Mouse (Mus musculus) lung, embryonic 16.5 days (tissue): Measurements from ENCODE around the gene Sp8. TPM values are rescaled to one million over a fixed set of nuclear protein-coding genes. Genes with fewer than 3 reads are reported as not detected.
A peak's percentile ranks its signal among the peaks of the same experiment; 100 is the strongest.

Source experiments
- ATAC-seq: fragments of 200-750 bp; cut with Nextera tagmentation; 2 replicates; pipeline ENCODE4 v1.8.0; 2017; ENCODE audit warnings: low read depth, mild to moderate bottlenecking, moderate library complexity
- H3K27ac ChIP-seq: fragments of 300-500 bp; sonication (generic); 2 replicates; pipeline ENCODE4 v1.5.1; 2014; ENCODE audit warnings: mild to moderate bottlenecking, control low read depth, low read length
- H3K27me3 ChIP-seq: fragments of 300-500 bp; sonication (generic); 2 replicates; pipeline ENCODE4 v1.6.1; 2014; ENCODE audit warnings: low read depth, low read length, mixed read lengths; ENCODE audit not compliant: control insufficient read depth, insufficient read depth
- H3K36me3 ChIP-seq: fragments of 300-500 bp; sonication (generic); 2 replicates; pipeline ENCODE4 v1.6.1; 2014; ENCODE audit warnings: low read length; ENCODE audit not compliant: control insufficient read depth, insufficient read depth
- H3K4me1 ChIP-seq: fragments of 300-500 bp; sonication (generic); replicated peaks from 2 replicates; pipeline ENCODE4 v1.6.1; 2014; ENCODE audit warnings: low read length, mixed read lengths; ENCODE audit not compliant: control insufficient read depth, insufficient read depth
- H3K4me2 ChIP-seq: fragments of 300-500 bp; sonication (generic); 2 replicates; pipeline ENCODE4 v1.6.1; 2014; ENCODE audit warnings: low read depth, low read length, control low read depth
- H3K4me3 ChIP-seq: fragments of 300-500 bp; sonication (generic); 2 replicates; pipeline ENCODE4 v1.5.1; 2014; ENCODE audit warnings: mild to moderate bottlenecking, low read length, control low read depth
- H3K9ac ChIP-seq: fragments of 300-500 bp; sonication (generic); 2 replicates; pipeline ENCODE4 v1.6.1; 2014; ENCODE audit warnings: low read length, control low read depth
- H3K9me3 ChIP-seq: fragments of 300-500 bp; sonication (generic); 2 replicates; pipeline ENCODE4 v1.6.1; 2016; ENCODE audit warnings: low read length; ENCODE audit not compliant: control insufficient read depth
- WGBS: fragments of 180-500 bp; shearing (Covaris S2); extraction: QIAGEN DNeasy Blood & Tissue Kit; methylation state at CpG from one replicate; pipeline ENCODE4 v1.1.7; 2014; 5-methylcytosine and 5-hydroxymethylcytosine counted together
- polyA plus RNA-seq: library from polyadenylated mRNA; unstranded; fragments of >200 nt; fragmentation: Nextera tagmentation; extraction: Ambion mirVana; gene quantifications from 2 replicates; pipeline ENCODE4 v1.2.1, GENCODE M21; 2015

Gene Sp8
- polyA plus RNA-seq, 1 experiment from 2014 or later: 0.03 TPM

DNA sequence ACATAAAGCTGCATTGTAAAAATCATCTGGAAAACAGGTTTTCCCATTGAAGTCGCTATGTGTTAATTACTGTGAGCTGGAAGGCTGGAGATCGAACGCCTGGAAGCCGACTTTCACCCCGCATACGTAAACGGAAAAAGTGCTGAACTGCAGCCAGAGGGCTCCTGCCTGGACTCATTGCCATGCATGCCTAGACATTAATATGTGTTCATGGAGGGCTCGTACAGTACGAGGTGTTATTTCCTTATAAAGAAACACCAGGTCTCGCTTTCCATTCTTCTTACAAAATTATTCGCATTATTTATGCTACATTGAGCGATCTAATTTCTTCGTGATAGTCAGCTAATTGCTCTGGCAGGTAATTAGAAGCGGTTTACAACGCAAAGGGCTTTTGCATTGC is 5.8 kb upstream of the Sp8 start:
- no peak overlapping the region for H3K27ac ChIP-seq
- H3K4me3 ChIP-seq: no peak overlapping the region
- H3K4me2 ChIP-seq: no peak overlapping the region
- WGBS: 4% methylated on average over 15 of the region's 15 CpGs
- H3K4me1 ChIP-seq: peaks cover 7% of the 10 kb centered on the region
- no peaks in the 10 kb centered on the region for H3K36me3 ChIP-seq
- H3K9ac ChIP-seq: no peak overlapping the region
- ATAC-seq: no peak
- H3K9me3 ChIP-seq: no peaks in the 10 kb centered on the region
- H3K27me3 ChIP-seq: peaks cover 83% of the 10 kb centered on the region

DNA sequence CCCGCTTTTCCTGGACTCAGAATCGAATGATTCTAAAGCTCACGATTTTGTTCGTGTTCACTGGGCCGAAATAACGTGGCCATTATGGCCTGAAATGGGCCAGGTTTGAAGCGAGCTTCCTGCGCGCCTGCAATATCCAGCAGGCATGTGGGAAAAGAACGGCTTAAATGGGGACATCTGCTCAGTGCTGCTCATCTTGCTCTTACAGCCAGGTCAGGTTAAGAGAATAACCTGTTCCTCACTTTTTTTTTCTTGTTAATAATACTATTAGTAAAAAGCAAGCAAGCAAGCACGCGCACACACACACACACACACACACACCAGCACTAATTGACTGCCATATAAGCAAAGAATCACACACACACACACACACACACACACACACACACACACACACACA is 5.3 kb upstream of the Sp8 start:
- Histone ChIP-seq H3K36me3 (no peaks in the 10 kb centered on the region), H3K9ac (no peak overlapping the region), H3K9me3 (no peaks in the 10 kb centered on the region), H3K27ac (no peak overlapping the region), H3K4me1 (peaks cover 7% of the 10 kb centered on the region), H3K27me3 (peaks cover 85% of the 10 kb centered on the region), H3K4me2 (no peak overlapping the region), H3K4me3 (no peak overlapping the region)
- 2% methylated on average over 12 of the region's 12 CpGs for WGBS
- no peak for ATAC-seq

- Histone ChIP-seq H3K27ac (no peak overlapping the region), H3K9ac (no peak overlapping the region), H3K4me3 (no peak overlapping the region), H3K4me1 (peaks cover 7% of the 10 kb centered on the region), H3K27me3 (peaks cover 85% of the 10 kb centered on the region), H3K9me3 (no peaks in the 10 kb centered on the region), H3K36me3 (no peaks in the 10 kb centered on the region), H3K4me2 (no peak overlapping the region)
- ATAC-seq: no peak
- 7% methylated on average over 5 of the region's 5 CpGs for WGBS
Observed at GRCm38 (mm10) chr12:118841381-118841922, 4.7 kb upstream of the Sp8 start.

GRCm38 (mm10) chr12:118841971-118842550 is 4.1 kb upstream of the Sp8 start:
- Histone ChIP-seq H3K4me2 (no peak overlapping the region), H3K27me3 (peaks cover 85% of the 10 kb centered on the region), H3K4me1 (peaks cover 7% of the 10 kb centered on the region), H3K36me3 (no peaks in the 10 kb centered on the region), H3K4me3 (no peak overlapping the region), H3K9me3 (no peaks in the 10 kb centered on the region), H3K9ac (no peak overlapping the region), H3K27ac (no peak overlapping the region)
- no peak for ATAC-seq
- 10% methylated on average over 6 of the region's 6 CpGs for WGBS

DNA sequence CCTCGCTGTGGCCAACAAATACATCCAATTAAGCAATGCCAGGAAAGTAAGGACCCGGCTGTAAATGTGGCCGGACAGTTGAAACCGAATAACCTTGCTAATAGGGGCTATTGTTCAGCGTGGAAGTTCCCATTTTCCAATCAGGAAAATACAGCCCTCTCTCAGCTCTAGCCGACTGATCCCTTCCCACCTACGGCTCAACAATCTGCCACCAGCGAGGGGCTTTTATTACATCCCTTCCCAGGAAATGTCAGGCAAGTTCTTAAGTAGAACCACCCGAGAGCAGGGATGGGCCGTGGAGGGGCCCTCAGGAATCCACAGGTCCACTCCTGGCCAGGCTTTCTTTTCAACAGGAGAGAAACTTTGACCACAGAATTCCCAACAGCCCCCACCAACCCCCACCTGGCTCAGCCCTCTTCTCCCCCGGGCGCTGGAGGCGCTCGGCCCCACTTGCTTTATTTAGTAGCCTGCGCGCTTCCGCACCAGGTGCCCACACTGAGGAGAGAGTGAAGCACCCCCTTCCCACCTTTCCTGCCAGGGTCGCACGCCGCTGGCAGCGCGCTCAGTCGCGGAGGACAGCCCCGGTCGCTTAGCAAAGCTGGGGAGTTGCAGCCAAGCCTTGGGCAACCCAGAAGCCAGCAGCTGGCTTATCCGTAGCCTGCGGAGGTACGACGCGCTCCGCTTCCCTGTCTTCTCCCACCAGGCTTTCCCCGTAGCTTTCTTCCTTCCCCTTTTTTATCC is 3.3 kb upstream of the Sp8 start:
- Histone ChIP-seq H3K4me1 (peaks cover 3% of the 10 kb centered on the region), H3K4me2 (no peak overlapping the region)
- ATAC-seq: no peak

DNA sequence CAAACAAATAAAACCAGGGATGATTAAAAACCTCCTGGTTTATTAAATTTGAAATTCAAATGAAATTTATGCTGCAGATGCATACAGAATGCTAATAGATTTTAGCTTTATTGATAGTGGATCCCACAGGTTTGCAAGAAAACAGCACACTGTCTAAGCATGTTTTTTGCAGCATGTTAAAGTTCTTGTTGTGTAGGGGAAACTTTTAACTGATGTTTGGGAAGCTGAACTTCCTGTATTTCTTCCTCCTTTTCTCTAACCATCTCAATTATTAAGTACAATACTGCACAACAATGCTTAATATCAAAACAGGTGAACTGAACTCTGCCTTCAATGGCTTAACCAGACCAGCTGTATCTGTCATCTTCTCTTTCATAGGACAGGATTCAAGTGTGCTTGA is 2.0 kb upstream of the Sp8 start:
- no peak overlapping the region for H3K9ac ChIP-seq
- H3K4me2 ChIP-seq: no peak overlapping the region
- ATAC-seq: no peak
- no peak overlapping the region for H3K27ac ChIP-seq
- no peaks in the 10 kb centered on the region for H3K9me3 ChIP-seq
- peaks cover 16% of the 10 kb centered on the region for H3K4me1 ChIP-seq
- H3K4me3 ChIP-seq: no peak overlapping the region
- no peaks in the 10 kb centered on the region for H3K36me3 ChIP-seq
- peaks cover 86% of the 10 kb centered on the region for H3K27me3 ChIP-seq

More for the DNA sequence above, 3.3 kb upstream of the Sp8 start:
- Histone ChIP-seq H3K36me3 (no peaks in the 10 kb centered on the region), H3K4me3 (no peak overlapping the region), H3K27me3 (peaks cover 85% of the 10 kb centered on the region), H3K9ac (no peak overlapping the region), H3K9me3 (no peaks in the 10 kb centered on the region), H3K27ac (no peak overlapping the region)
- 1% methylated on average over 33 of the region's 33 CpGs for WGBS

DNA sequence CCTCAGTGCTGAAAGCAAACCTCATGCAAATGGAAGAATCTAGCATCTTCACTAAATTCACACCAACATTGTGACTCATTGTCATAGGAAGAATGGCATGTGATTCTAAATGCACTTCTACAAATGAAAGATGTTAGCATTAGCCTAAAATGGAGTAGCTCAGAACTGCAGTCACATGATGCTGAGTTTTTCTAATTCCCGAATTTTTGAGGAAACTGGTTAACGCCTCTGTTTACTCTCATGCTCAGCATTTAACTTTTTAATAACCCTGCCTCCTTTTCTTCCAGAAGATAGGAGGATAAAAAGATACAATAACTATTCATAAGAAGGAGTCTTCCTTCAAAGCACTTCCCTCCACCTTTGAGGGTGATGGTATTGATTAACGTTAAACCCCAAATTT is 1.3 kb upstream of the Sp8 start:
- WGBS: 9% methylated on average over 3 of the region's 3 CpGs
- ATAC-seq: no peak
- Histone ChIP-seq H3K4me1 (peaks cover 18% of the 10 kb centered on the region), H3K36me3 (no peaks in the 10 kb centered on the region), H3K4me3 (no peak overlapping the region), H3K9me3 (no peaks in the 10 kb centered on the region), H3K9ac (no peak overlapping the region), H3K27me3 (peaks cover 88% of the 10 kb centered on the region), H3K27ac (no peak overlapping the region), H3K4me2 (no peak overlapping the region)

- Histone ChIP-seq H3K27ac (no peak overlapping the region), H3K9ac (no peak overlapping the region), H3K9me3 (no peaks in the 10 kb centered on the region), H3K36me3 (no peaks in the 10 kb centered on the region), H3K4me1 (peaks cover 18% of the 10 kb centered on the region), H3K27me3 (peaks cover 88% of the 10 kb centered on the region), H3K4me3 (no peak overlapping the region), H3K4me2 (no peak overlapping the region)
- ATAC-seq: no peak
- WGBS: 7% methylated on average over 3 of the region's 3 CpGs
Observed at GRCm38 (mm10) chr12:118845351-118845750, 778 bp upstream of the Sp8 start.

- peak overlapping the region; percentile 30; the same call in 1 of the 2 replicates for H3K9ac ChIP-seq
- WGBS: under 1% methylated on average over 59 of the region's 59 CpGs
- ATAC-seq: peak; percentile 45; the same call in 1 of the 2 replicates
Observed at GRCm38 (mm10) chr12:118846649-118847321, 656 bp downstream of the Sp8 start.

More at GRCm38 (mm10) chr12:118846649-118847321, 656 bp downstream of the Sp8 start:
- peaks cover 84% of the 10 kb centered on the region for H3K27me3 ChIP-seq
- H3K9me3 ChIP-seq: no peaks in the 10 kb centered on the region
- H3K4me1 ChIP-seq: peaks cover 18% of the 10 kb centered on the region
- H3K36me3 ChIP-seq: no peaks in the 10 kb centered on the region
- no peak overlapping the region for H3K27ac ChIP-seq
- peak overlapping the region; percentile 84 for H3K4me2 ChIP-seq
- peak overlapping the region; percentile 55 for H3K4me3 ChIP-seq
